Mouse (Mus musculus) neural tube, embryonic 12.5 days (tissue): ENCODE measurements at regions not wholly inside any gene's neighbourhood (a gene's known extent, or its start where the extent isn't known, plus 50 kb on each side); places are given as distances from the start of the nearest gene placed in this dataset.

ENCODE experiments used
- ATAC-seq: fragments of 200-750 bp; cut with Nextera tagmentation; 2 replicates; pipeline ENCODE4 v1.8.0; 2017; ENCODE audit warnings: low read depth, mild to moderate bottlenecking, moderate TSS enrichment, moderate library complexity; ENCODE audit not compliant: low FRiP score
- H3K27ac ChIP-seq: fragments of 300-500 bp; sonication (generic); 2 replicates; pipeline ENCODE4 v1.5.1; 2016
- H3K27me3 ChIP-seq: fragments of 300-500 bp; sonication (generic); replicated peaks from 2 replicates; pipeline ENCODE4 v1.6.1; 2016; ENCODE audit warnings: mild to moderate bottlenecking
- H3K36me3 ChIP-seq: fragments of 300-500 bp; sonication (generic); 2 replicates; pipeline ENCODE4 v1.6.1; 2016; ENCODE audit warnings: mild to moderate bottlenecking
- H3K4me1 ChIP-seq: fragments of 300-500 bp; sonication (generic); 2 replicates; pipeline ENCODE4 v1.6.1; 2016
- H3K4me2 ChIP-seq: fragments of 300-500 bp; sonication (generic); replicated peaks from 2 replicates; pipeline ENCODE4 v1.6.1; 2016; ENCODE audit warnings: mild to moderate bottlenecking
- H3K4me3 ChIP-seq: fragments of 300-500 bp; sonication (generic); 2 replicates; pipeline ENCODE4 v1.5.1; 2016
- H3K9ac ChIP-seq: fragments of 300-500 bp; sonication (generic); 2 replicates; pipeline ENCODE4 v1.6.1; 2016; ENCODE audit warnings: mild to moderate bottlenecking
- H3K9me3 ChIP-seq: fragments of 300-500 bp; sonication (generic); 2 replicates; pipeline ENCODE4 v1.6.1; 2016; ENCODE audit warnings: mild to moderate bottlenecking
- WGBS: fragments of 180-500 bp; shearing (Covaris S2); methylation state at CpG from one replicate; pipeline ENCODE4 v1.1.7; 2016; 5-methylcytosine and 5-hydroxymethylcytosine counted together

DNA sequence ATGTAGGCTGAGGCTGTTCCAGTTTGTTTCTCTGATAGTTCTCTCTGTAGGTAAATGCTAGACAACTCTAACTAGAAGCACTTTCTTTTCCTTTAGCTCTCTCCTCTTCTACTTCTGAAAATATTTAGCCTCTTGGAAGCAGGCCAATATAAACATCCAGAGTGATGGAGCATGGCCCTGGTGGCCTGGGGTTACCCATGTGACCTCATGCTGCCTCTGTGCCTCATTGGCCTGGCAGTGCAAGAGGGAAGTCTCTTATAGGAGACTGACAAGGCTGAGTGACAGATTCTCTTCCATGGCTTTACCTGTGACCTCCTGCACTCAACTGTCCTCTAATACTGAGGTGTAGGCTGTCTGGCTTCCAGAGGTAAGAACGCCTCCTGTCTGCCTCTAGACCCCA lies 71.2 kb upstream of the Adamts9 start:
- Histone ChIP-seq H3K4me1 (no peaks in the 10 kb centered on the region), H3K4me3 (no peak overlapping the region), H3K27me3 (no peaks in the 10 kb centered on the region), H3K36me3 (no peaks in the 10 kb centered on the region), H3K9me3 (no peaks in the 10 kb centered on the region), H3K4me2 (no peak overlapping the region), H3K27ac (no peak overlapping the region), H3K9ac (no peak overlapping the region)
- WGBS, result 92% methylated on average over 1 of the region's 1 CpGs
- ATAC-seq, result no peak

DNA sequence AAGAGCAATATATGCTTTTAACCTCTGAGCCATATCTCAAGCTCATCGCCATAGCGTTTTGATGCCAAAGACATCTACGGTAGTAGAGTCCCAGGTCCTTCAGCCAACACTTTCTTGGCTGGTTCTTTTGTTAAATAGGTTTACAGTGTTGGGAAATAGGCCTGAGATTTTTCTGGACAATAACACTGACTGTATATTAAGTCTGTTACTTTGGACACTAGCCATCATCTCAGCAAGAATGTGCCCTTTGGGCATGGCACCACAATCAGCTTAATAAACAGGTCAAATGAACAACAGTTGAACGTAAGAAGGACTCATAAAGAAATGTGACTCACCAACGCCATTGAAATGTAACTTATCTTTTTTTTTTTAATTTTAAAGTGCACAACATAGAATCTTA lies 68.6 kb upstream of the Adamts9 start:
- H3K27me3 ChIP-seq, result no peaks in the 10 kb centered on the region
- H3K9me3 ChIP-seq, result no peaks in the 10 kb centered on the region
- no peak overlapping the region for H3K4me2 ChIP-seq
- ATAC-seq, result no peak
- no peak overlapping the region for H3K27ac ChIP-seq
- H3K4me3 ChIP-seq, result no peak overlapping the region
- no peaks in the 10 kb centered on the region for H3K4me1 ChIP-seq
- WGBS, result 90% methylated on average over 5 of the region's 5 CpGs
- H3K36me3 ChIP-seq, result no peaks in the 10 kb centered on the region
- no peak overlapping the region for H3K9ac ChIP-seq

DNA sequence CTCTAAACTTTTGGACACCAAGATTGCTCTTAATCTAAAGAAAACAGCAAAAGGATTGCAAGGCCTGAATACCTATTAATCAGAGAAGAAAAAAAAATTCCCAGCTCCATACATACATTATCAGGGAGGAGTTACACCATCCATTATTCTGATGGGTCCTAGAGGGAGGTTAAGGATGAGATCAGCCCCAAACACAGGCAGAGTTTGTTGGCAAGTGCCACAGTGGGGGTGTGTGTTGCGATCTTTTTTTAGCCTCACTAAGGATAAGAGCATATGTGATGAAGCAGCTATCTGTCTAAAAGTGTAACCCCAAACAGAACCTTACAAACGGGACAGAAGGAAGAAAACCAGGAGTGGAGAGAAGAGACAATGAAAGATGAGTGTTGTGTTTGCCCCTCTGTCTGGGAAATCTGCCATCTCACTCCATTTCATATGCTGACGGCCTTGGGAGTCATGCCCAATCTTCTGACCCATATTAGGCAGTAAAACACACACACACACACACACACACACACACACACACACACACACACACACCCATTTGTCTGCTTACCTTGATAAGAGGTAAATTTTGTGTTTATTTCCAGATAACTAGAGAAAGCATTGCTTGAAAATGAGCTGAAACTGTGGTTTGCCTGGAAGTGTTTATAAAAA lies 61.4 kb upstream of the Adamts9 start:
- no peaks in the 10 kb centered on the region for H3K9me3 ChIP-seq
- no peaks in the 10 kb centered on the region for H3K27me3 ChIP-seq
- no peak overlapping the region for H3K4me3 ChIP-seq
- H3K4me1 ChIP-seq, result no peaks in the 10 kb centered on the region
- no peaks in the 10 kb centered on the region for H3K36me3 ChIP-seq
- ATAC-seq, result no peak
- H3K9ac ChIP-seq, result no peak overlapping the region
- 81% methylated on average over 3 of the region's 3 CpGs for WGBS
- no peak overlapping the region for H3K4me2 ChIP-seq
- H3K27ac ChIP-seq, result no peak overlapping the region

DNA sequence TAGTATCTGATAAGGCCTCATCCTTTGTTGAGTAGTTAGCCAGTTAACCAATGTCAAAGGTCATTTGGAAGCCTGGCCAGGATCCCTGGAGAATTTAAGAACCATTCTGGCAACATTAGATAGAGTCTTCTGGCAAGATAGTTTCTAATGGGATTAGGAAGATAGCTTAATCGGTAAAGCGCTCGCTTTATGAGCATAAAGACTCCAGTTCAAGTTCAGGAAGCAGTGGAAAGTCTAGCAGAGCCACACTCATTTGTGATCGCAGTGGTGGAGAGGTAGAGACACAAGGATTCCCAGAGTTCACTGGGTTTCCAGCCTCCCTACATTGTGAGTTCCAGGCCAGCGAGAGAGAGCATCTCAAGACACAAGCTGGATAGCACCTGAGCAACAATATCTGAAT lies 60.5 kb upstream of the Adamts9 start:
- H3K9ac ChIP-seq, result no peak overlapping the region
- WGBS, result 91% methylated on average over 5 of the region's 5 CpGs
- no peaks in the 10 kb centered on the region for H3K27me3 ChIP-seq
- H3K4me1 ChIP-seq, result no peaks in the 10 kb centered on the region
- no peak for ATAC-seq
- H3K9me3 ChIP-seq, result no peaks in the 10 kb centered on the region
- no peaks in the 10 kb centered on the region for H3K36me3 ChIP-seq
- H3K4me2 ChIP-seq, result no peak overlapping the region
- no peak overlapping the region for H3K27ac ChIP-seq
- no peak overlapping the region for H3K4me3 ChIP-seq

DNA sequence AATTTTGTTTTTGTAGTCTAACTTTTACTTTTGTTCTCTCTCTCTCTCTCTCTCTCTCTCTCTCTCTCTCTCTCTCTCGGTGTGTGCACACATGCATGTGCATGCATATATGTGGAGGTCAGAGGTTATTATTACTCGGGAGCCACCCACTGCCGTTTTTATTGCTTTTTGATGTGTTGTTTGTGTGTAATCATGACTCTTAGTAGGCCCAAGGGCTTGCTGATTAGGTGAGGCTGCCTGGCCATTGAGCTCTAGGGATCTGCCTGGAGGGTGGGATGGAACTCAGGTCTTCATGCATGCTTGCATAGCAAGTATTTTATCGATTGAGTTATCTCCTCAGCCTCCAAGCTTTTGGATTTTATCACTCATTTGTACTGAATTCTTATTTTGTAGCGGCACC lies 50.4 kb upstream of the Adamts9 start:
- no peaks in the 10 kb centered on the region for H3K36me3 ChIP-seq
- H3K4me3 ChIP-seq, result no peak overlapping the region
- H3K4me2 ChIP-seq, result no peak overlapping the region
- H3K9me3 ChIP-seq, result no peaks in the 10 kb centered on the region
- H3K27ac ChIP-seq, result no peak overlapping the region
- H3K9ac ChIP-seq, result no peak overlapping the region
- ATAC-seq, result no peak
- H3K27me3 ChIP-seq, result no peaks in the 10 kb centered on the region
- 90% methylated on average over 5 of the region's 5 CpGs for WGBS
- H3K4me1 ChIP-seq, result no peaks in the 10 kb centered on the region
